Mouse (Mus musculus) liver (tissue): ENCODE results near the gene Tcl1b2.
"Not testable (repeated sequence)": the region's sequence is repeated elsewhere in the genome, so short reads cannot be mapped to it uniquely, and the experiment has no call there.

Source experiments
- DNase-seq: peaks from one replicate; pipeline ENCODE4 v3.0.0-alpha.2; 2020; ENCODE audit warnings: mixed read lengths

Gene Tcl1b2

DNA sequence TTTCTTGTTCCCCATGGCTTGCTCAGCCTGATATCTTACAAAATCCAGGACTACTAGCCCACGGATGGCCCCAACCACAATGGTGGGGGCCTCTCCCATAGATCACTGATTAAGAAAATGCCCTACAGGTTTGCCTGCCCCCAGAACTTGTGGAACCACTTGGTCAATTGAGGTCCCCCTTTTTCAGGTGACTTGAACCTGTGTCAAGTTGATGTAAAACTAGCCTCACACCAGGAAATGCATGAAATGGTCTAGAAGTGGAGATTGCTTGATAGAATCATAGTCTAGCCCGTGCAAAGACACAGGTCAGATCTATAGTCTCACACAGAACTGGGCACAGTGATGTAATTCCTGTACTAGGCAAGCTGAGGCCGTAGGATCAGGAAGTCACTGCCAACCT lies at the start of gene Tcl1b2:
Gene Tcl1b2, plus strand, starts transcription at position 301 of the 400 bp plus-strand sequence.
- no peak for DNase-seq

GRCm38 (mm10) chr12:105099466-105100044 lies 46.3 kb upstream of the Tcl1b2 start:
- DNase-seq, result no peak

- no peak for DNase-seq
Observed at GRCm38 (mm10) chr12:105102901-105103300, 42.9 kb upstream of the Tcl1b2 start.

GRCm38 (mm10) chr12:105104036-105104435 lies 41.8 kb upstream of the Tcl1b2 start:
- peak; percentile 85 for DNase-seq

DNA sequence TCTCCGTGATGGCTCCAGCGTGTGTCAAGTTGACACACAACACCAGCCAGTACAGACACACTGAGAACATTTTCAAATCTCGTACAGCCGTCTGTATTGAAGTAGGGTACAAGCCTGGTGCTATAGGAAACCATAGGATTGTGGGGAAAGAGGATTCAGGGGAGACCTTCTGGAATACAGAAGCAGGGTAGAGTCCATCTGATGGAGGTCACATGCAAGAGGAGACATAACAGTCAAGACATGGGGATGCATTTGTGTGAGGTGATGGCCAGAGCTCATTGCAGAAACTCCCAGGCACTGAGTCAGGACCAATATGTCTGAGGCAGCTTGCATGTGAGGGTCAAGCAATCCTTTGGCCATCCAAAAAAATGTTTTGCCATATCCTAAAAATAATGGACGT lies 40.5 kb upstream of the Tcl1b2 start:
- no peak for DNase-seq

GRCm38 (mm10) chr12:105108856-105109255 lies 37.0 kb upstream of the Tcl1b2 start:
- no peak for DNase-seq

DNA sequence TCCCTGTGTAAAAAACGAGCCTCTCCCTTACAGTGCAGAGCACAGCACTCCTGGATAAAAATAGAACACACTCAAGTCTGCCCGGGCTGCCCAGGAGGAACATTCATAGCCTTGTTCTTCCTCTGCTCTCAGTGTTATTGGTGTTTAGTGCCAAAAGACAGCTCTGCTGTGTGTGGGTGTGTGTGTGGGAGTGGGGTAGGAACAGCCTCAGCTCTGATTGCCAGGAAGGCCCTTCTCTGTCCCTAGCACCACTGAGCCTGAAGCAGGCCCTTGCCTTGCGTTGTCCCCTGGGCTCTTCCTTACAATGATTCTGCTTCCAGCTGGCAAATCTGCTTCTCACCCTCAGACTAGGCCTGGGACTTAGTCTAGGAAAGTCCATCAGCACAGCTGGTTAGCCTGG lies 36.4 kb upstream of the Tcl1b2 start:
- DNase-seq, result no peak

DNA sequence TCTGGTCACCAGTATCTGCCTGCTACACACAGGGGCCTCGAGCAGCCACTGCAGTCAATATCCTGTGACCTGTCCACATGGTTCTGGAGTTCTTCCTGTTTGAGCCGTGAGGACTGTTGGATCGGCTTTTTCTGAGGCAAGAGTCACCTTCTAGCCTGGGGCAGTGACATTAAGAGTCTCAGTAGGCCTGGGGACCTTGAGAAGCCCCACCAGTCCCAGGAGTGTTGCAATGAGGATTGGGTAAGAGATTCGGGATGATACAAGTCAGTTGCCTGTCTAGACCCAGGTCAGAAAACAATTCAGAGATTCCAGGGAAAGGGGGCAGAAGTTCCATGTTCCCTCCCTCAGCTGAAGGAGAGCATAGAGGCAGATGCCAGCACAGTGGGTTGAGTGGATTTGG lies 36.0 kb upstream of the Tcl1b2 start:
- DNase-seq, result no peak

DNA sequence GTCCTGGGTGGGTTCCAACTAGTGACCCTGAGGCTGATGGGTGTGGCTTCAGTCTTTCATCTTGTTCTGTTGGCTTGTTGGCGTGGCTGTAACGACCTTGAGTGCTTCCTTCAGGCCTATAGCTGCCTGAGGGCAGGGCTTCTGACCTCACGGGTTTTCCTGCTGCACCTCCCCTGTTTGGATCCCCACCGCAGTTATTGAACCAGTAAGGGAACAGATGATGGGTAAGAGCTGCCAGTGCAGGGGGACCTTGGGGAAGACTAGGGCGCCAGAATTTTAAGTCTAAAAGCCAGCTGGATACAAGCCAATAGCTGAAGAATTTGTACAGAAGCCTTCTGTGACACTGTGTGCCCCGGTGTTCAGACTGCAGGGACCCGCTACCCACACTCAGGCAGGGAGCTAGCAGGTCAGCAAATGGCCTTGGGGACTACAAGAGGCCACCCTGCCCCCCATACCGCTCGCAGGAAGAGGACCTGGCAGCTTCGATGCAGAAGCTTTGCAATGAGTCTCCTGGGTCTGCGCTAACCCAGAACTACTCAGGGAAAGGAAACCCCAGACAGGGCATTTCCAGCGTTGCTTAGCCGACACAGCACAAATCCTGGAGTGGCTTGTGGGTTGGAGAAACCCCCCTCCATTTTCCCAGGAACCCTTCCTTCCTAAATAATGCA lies 33.4 kb upstream of the Tcl1b2 start:
- no peak for DNase-seq

- no peak for DNase-seq
Observed at GRCm38 (mm10) chr12:105116648-105117047, 29.2 kb upstream of the Tcl1b2 start.

DNA sequence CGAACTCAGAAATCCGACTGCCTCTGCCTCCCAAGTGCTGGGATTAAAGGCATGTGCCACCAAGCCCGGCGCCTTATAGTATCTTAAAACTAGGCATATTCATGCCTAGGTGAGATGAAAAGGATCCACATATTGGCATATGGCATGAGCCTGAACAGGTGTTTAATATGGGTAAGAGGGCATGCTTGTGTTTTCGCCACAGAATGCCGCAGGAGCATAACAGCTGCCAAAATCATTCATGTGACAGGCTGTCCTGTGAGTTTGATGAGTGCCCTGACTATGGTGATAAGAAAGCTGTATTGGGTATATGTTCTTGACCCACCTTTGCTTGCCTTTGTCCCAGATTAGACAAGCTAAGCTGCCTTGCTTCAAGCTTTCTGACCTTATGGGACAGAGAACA lies 20.5 kb upstream of the Tcl1b2 start:
- DNase-seq, result no peak

- DNase-seq, result no peak
Observed at GRCm38 (mm10) chr12:105126516-105126915, 19.3 kb upstream of the Tcl1b2 start.

GRCm38 (mm10) chr12:105127607-105128006 lies 18.2 kb upstream of the Tcl1b2 start:
- DNase-seq, result no peak

DNA sequence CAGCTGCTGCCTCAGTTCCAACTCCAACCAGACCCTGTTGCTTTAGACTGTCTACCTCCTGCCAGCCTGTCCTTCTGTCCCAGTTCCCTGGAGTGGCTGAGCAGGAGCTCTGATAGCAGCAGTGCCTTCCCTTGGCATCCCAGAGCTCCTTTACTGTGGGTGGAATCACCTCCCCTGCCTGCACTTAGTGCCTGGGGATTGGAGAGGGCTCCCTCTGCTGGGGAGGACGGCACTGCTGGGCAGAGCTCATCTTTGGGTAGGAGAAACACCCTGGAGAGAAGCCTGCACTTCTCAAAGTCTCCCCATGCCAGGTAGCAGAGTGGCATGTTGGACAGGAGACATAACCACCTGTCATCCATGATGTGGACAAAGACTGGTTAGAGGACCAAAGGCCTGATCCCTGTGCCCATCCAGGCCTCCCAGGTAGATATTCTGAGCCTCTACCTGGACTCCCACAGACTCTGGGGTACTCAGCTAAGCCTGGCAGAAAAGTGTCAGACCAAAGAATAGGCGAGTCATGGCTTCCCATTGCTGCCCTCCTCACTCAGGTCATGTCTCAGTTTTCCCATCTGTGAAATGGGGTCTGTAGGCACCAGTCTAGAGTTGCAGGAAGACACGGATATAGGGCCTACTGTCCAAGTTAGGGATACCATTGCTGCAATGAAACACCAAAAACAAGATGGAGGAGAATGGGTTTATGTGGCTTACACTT lies 16.2 kb upstream of the Tcl1b2 start:
- DNase-seq, result not testable (repeated sequence)

GRCm38 (mm10) chr12:105134167-105134566 lies 11.6 kb upstream of the Tcl1b2 start:
- DNase-seq, result not testable (repeated sequence)

- not testable (repeated sequence) for DNase-seq
Observed at GRCm38 (mm10) chr12:105134826-105135225, 11.0 kb upstream of the Tcl1b2 start.

GRCm38 (mm10) chr12:105137729-105138128 lies 8.1 kb upstream of the Tcl1b2 start:
- not testable (repeated sequence) for DNase-seq

DNA sequence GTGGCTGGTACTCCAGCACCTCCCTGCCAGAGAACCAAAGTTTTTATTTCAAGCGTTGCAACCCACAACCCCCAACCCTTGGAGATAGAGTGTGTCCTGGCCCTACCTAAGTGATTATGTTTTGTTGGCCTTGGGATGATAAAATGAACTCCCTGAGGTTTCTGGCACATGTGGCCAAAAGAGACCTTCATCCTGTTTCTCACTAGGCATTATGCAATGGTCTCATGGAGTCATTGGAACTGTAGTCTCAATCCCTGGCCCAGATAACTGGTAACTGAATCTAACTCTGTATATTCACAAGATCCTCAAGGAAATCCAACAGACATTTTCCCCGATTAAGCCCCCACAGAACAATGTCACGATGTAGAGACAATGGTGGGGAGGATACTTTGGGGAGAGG lies 2.7 kb upstream of the Tcl1b2 start:
- no peak for DNase-seq

DNA sequence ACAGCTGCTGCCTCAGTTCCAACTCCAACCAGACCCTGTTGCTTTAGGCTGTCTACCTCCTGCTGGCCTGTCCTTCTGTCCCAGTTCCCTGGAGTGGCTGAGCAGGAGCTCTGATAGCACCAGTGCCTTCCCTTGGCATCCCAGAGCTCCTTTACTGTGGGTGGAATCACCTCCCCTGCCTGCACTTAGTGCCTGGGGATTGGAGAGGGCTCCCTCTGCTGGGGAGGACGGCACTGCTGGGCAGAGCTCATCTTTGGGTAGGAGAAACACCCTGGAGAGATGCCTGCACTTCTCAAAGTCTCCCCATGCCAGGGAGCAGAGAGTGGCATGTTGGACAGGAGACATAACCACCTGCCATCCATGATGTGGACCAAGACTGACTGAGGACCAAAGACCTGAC lies 886 bp upstream of the Tcl1b2 start:
- not testable (repeated sequence) for DNase-seq

- not testable (repeated sequence) for DNase-seq
Observed at GRCm38 (mm10) chr12:105155286-105155685, 9.5 kb downstream of the Tcl1b2 start.

GRCm38 (mm10) chr12:105158842-105159241 lies 13.0 kb downstream of the Tcl1b2 start:
- DNase-seq, result no peak

DNA sequence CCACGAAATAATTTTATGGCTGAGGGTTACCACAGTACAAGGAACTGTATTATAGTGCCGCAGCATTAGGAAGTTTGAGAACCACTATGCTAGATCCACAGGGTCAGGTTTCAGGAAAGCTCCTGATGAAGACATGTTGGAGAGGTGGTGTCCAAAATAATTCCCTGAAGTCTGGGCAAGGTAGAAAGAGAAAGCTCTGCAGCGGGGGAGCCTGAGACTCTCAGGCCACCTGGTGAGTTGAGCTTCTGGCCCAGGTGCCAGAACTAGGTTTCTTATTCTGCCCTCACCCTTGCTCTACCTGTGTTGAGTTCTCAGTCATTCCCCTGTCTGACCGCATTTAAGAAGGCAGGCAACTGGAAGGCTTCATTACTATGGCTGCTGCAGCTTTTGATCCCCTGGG lies 13.6 kb downstream of the Tcl1b2 start, which contains the start of gene Tcl1b1:
Gene Tcl1b1, plus strand, starts transcription at position 301 of the 400 bp plus-strand sequence.
- no peak for DNase-seq

DNA sequence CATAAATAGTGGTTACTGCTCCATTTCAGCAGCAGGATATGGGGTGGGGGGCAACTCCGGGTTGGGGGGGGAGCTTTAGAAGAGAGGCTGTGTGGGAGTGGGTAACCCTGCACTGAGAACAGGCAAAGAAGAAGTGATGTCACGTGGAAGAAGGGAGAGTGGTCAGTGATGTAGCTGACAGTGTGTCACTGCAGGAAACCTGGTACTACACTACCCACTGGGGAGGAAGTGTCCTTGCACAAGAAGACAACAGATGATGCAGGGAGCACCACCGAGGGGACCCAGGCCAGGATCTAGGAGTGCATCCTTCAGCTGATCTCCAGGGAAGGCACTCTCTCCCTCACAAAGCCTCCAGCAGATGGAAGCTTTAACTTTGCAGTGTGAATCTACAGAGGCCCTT lies 20.9 kb downstream of the Tcl1b2 start:
- DNase-seq, result no peak

GRCm38 (mm10) chr12:105173366-105173765 lies 27.6 kb downstream of the Tcl1b2 start:
- DNase-seq, result no peak
